Mouse (Mus musculus): Measurements from ENCODE around the gene Dmbx1.

DNA sequence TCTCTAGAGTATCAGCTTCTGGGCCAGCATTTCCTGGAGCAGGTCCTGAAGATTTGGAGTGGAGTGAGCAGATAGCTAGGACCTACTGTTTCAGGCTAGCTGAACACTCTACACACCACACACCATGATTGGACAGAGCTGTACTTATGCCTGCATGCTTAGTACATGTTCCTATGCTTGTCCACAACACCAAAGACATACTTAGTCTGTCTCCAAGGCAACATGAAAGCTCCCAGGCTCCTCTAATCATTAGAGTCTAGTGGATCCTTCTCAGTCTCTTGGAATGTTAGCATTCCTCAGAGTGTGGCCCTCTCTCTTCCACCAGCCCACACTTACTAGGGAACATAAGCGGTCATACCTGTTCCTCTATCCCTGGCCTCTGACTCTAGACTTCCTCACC lies 47.7 kb upstream of the Dmbx1 start:
- TF ChIP-seq POLR2A (IDR thresholded peaks at IDR 0.05; ENCODE audit: low read depth, low read length) (no peak), CTCF (IDR thresholded peaks at IDR 0.05; ENCODE audit: extremely low read depth, insufficient read length, insufficient replicate concordance, low read depth, low read length) (no peak)
